Mouse (Mus musculus): ENCODE results near the gene Grip1.

Gene Grip1

GRCm38 (mm10) chr10:119663586-119663985 is 210.0 kb downstream of the Grip1 start:
- no peak for DNase-seq (ENCODE audit: low spot score)

GRCm38 (mm10) chr10:119666386-119666785 is 212.8 kb downstream of the Grip1 start:
- DNase-seq (ENCODE audit: low spot score): no peak

GRCm38 (mm10) chr10:119670456-119670855 is 216.8 kb downstream of the Grip1 start:
- DNase-seq (ENCODE audit: low spot score): no peak

GRCm38 (mm10) chr10:119684377-119684826 is 230.8 kb downstream of the Grip1 start:
- DNase-seq (ENCODE audit: low spot score): no peak

GRCm38 (mm10) chr10:119691358-119692083 is 237.9 kb downstream of the Grip1 start:
- no peak for DNase-seq (ENCODE audit: low spot score)

- DNase-seq (ENCODE audit: low spot score): no peak
Measured at GRCm38 (mm10) chr10:119692284-119692890, 238.8 kb downstream of the Grip1 start.

- no peak for DNase-seq (ENCODE audit: low spot score)
Measured at GRCm38 (mm10) chr10:119693400-119693799, 239.8 kb downstream of the Grip1 start.

GRCm38 (mm10) chr10:119697257-119697798 is 243.7 kb downstream of the Grip1 start:
- no peak for DNase-seq (ENCODE audit: low spot score)

GRCm38 (mm10) chr10:119705348-119705747 is 251.7 kb downstream of the Grip1 start:
- DNase-seq (ENCODE audit: low spot score): peak; percentile 55

GRCm38 (mm10) chr10:119706281-119706680 is 252.7 kb downstream of the Grip1 start:
- no peak for DNase-seq (ENCODE audit: low spot score)

GRCm38 (mm10) chr10:119706983-119707382 is 253.4 kb downstream of the Grip1 start:
- no peak for DNase-seq (ENCODE audit: low spot score)

- DNase-seq (ENCODE audit: low spot score): no peak
Measured at GRCm38 (mm10) chr10:119721887-119722286, 268.3 kb downstream of the Grip1 start.

- no peak for DNase-seq (ENCODE audit: low spot score)
Measured at GRCm38 (mm10) chr10:119722471-119722870, 268.8 kb downstream of the Grip1 start.

- DNase-seq (ENCODE audit: low spot score): no peak
Measured at GRCm38 (mm10) chr10:119723671-119724070, 270.0 kb downstream of the Grip1 start.

- DNase-seq (ENCODE audit: low spot score): no peak
Measured at GRCm38 (mm10) chr10:119725363-119725762, 271.7 kb downstream of the Grip1 start.

GRCm38 (mm10) chr10:119725966-119726365 is 272.3 kb downstream of the Grip1 start:
- DNase-seq (ENCODE audit: low spot score): no peak

GRCm38 (mm10) chr10:119726921-119727320 is 273.3 kb downstream of the Grip1 start:
- no peak for DNase-seq (ENCODE audit: low spot score)

- no peak for DNase-seq (ENCODE audit: low spot score)
Measured at GRCm38 (mm10) chr10:119730206-119730605, 276.6 kb downstream of the Grip1 start.

- no peak for DNase-seq (ENCODE audit: low spot score)
Measured at GRCm38 (mm10) chr10:119735011-119735992, 281.7 kb downstream of the Grip1 start.

GRCm38 (mm10) chr10:119739466-119739865 is 285.8 kb downstream of the Grip1 start:
- no peak for DNase-seq (ENCODE audit: low spot score)

- DNase-seq (ENCODE audit: low spot score): no peak
Measured at GRCm38 (mm10) chr10:119742722-119743121, 289.1 kb downstream of the Grip1 start.

- DNase-seq (ENCODE audit: low spot score): no peak
Measured at GRCm38 (mm10) chr10:119752361-119752798, 298.8 kb downstream of the Grip1 start.
